Mouse (Mus musculus): ENCODE measurements around the gene Srgap2. TPM values are rescaled to one million over a fixed set of nuclear protein-coding genes. Genes with fewer than 3 reads are reported as not detected.

The Srgap2 gene
- polyA plus RNA-seq, 1 experiment from 2014 or later = 14.6 TPM

GRCm38 (mm10) chr1:131351436-131351835 lies 175.7 kb downstream of the Srgap2 start:
- 72% methylated on average over 2 of the region's 2 CpGs for WGBS
- Histone ChIP-seq H3K27me3 (ENCODE audit: control insufficient read depth, insufficient read depth, low read length) (no peaks in the 10 kb centered on the region), H3K4me2 (ENCODE audit: low read depth, low read length) (no peak overlapping the region), H3K4me1 (ENCODE audit: control insufficient read depth, insufficient read depth, low read length) (no peaks in the 10 kb centered on the region), H3K4me3 (ENCODE audit: low read depth, low read length) (no peak overlapping the region), H3K27ac (replicated peaks; ENCODE audit: low read depth, low read length) (no peak overlapping the region), H3K36me3 (replicated peaks; ENCODE audit: control insufficient read depth, insufficient read depth, low read depth, low read length) (no peaks in the 10 kb centered on the region; the same call in 1 of the 2 replicates), H3K9me3 (replicated peaks; ENCODE audit: control insufficient read depth, low read length) (no peaks in the 10 kb centered on the region), H3K9ac (replicated peaks; ENCODE audit: low read length) (no peak overlapping the region)
- no peak for DNase-seq (ENCODE audit: low spot score)
- no peak for ATAC-seq (replicated peaks; ENCODE audit: insufficient number of reproducible peaks, low FRiP score, low TSS enrichment, low read depth)

- no peak overlapping the region for H3K9ac ChIP-seq (replicated peaks; ENCODE audit: low read length)
- DNase-seq (ENCODE audit: low spot score) = no peak
- 86% methylated on average over 1 of the region's 1 CpGs for WGBS
- H3K36me3 ChIP-seq (replicated peaks; ENCODE audit: control insufficient read depth, insufficient read depth, low read depth, low read length) = no peaks in the 10 kb centered on the region; the same call in 1 of the 2 replicates
- no peaks in the 10 kb centered on the region for H3K27me3 ChIP-seq (ENCODE audit: control insufficient read depth, insufficient read depth, low read length)
- no peaks in the 10 kb centered on the region for H3K9me3 ChIP-seq (replicated peaks; ENCODE audit: control insufficient read depth, low read length)
- H3K4me1 ChIP-seq (ENCODE audit: control insufficient read depth, insufficient read depth, low read length) = no peaks in the 10 kb centered on the region
- H3K4me3 ChIP-seq (ENCODE audit: low read depth, low read length) = no peak overlapping the region
- ATAC-seq (replicated peaks; ENCODE audit: insufficient number of reproducible peaks, low FRiP score, low TSS enrichment, low read depth) = no peak
- no peak overlapping the region for H3K27ac ChIP-seq (replicated peaks; ENCODE audit: low read depth, low read length)
- no peak overlapping the region for H3K4me2 ChIP-seq (ENCODE audit: low read depth, low read length)
Observed at GRCm38 (mm10) chr1:131349993-131350510, 177.1 kb downstream of the Srgap2 start.

- 63% methylated on average over 2 of the region's 2 CpGs for WGBS
- no peaks in the 10 kb centered on the region for H3K9me3 ChIP-seq (replicated peaks; ENCODE audit: control insufficient read depth, low read length)
- ATAC-seq (replicated peaks; ENCODE audit: insufficient number of reproducible peaks, low FRiP score, low TSS enrichment, low read depth) = no peak
Observed at GRCm38 (mm10) chr1:131347708-131348107, 179.4 kb downstream of the Srgap2 start.

GRCm38 (mm10) chr1:131346916-131347555 lies 180.1 kb downstream of the Srgap2 start:
- Histone ChIP-seq H3K4me3 (ENCODE audit: low read depth, low read length) (no peak overlapping the region), H3K9me3 (replicated peaks; ENCODE audit: control insufficient read depth, low read length) (no peaks in the 10 kb centered on the region), H3K27ac (replicated peaks; ENCODE audit: low read depth, low read length) (0 out of 2 replicates have a peak overlapping the region, but pooled peaks have one; percentile 8), H3K36me3 (replicated peaks; ENCODE audit: control insufficient read depth, insufficient read depth, low read depth, low read length) (no peaks in the 10 kb centered on the region; the same call in none of the 2 replicates), H3K4me2 (ENCODE audit: low read depth, low read length) (no peak overlapping the region), H3K9ac (replicated peaks; ENCODE audit: low read length) (no peak overlapping the region), H3K4me1 (ENCODE audit: control insufficient read depth, insufficient read depth, low read length) (no peaks in the 10 kb centered on the region), H3K27me3 (ENCODE audit: control insufficient read depth, insufficient read depth, low read length) (no peaks in the 10 kb centered on the region)
- DNase-seq (ENCODE audit: low spot score) (peak; percentile 13), ATAC-seq (replicated peaks; ENCODE audit: insufficient number of reproducible peaks, low FRiP score, low TSS enrichment, low read depth) (no peak)
- 69% methylated on average over 1 of the region's 1 CpGs for WGBS

More at GRCm38 (mm10) chr1:131347708-131348107, 179.4 kb downstream of the Srgap2 start:
- no peak overlapping the region for H3K27ac ChIP-seq (replicated peaks; ENCODE audit: low read depth, low read length)
- no peak for DNase-seq (ENCODE audit: low spot score)
- H3K4me3 ChIP-seq (ENCODE audit: low read depth, low read length) = no peak overlapping the region
- H3K4me1 ChIP-seq (ENCODE audit: control insufficient read depth, insufficient read depth, low read length) = no peaks in the 10 kb centered on the region
- H3K9ac ChIP-seq (replicated peaks; ENCODE audit: low read length) = no peak overlapping the region
- H3K36me3 ChIP-seq (replicated peaks; ENCODE audit: control insufficient read depth, insufficient read depth, low read depth, low read length) = no peaks in the 10 kb centered on the region; the same call in none of the 2 replicates
- H3K27me3 ChIP-seq (ENCODE audit: control insufficient read depth, insufficient read depth, low read length) = no peaks in the 10 kb centered on the region
- no peak overlapping the region for H3K4me2 ChIP-seq (ENCODE audit: low read depth, low read length)

GRCm38 (mm10) chr1:131345422-131346419 lies 181.4 kb downstream of the Srgap2 start:
- 88% methylated on average over 5 of the region's 5 CpGs for WGBS
- no peak overlapping the region for H3K27ac ChIP-seq (replicated peaks; ENCODE audit: low read depth, low read length)
- H3K36me3 ChIP-seq (replicated peaks; ENCODE audit: control insufficient read depth, insufficient read depth, low read depth, low read length) = no peaks in the 10 kb centered on the region; the same call in none of the 2 replicates
- no peaks in the 10 kb centered on the region for H3K9me3 ChIP-seq (replicated peaks; ENCODE audit: control insufficient read depth, low read length)
- H3K27me3 ChIP-seq (ENCODE audit: control insufficient read depth, insufficient read depth, low read length) = no peaks in the 10 kb centered on the region
- H3K9ac ChIP-seq (replicated peaks; ENCODE audit: low read length) = no peak overlapping the region
- no peak overlapping the region for H3K4me2 ChIP-seq (ENCODE audit: low read depth, low read length)
- no peaks in the 10 kb centered on the region for H3K4me1 ChIP-seq (ENCODE audit: control insufficient read depth, insufficient read depth, low read length)
- no peak for ATAC-seq (replicated peaks; ENCODE audit: insufficient number of reproducible peaks, low FRiP score, low TSS enrichment, low read depth)
- no peak overlapping the region for H3K4me3 ChIP-seq (ENCODE audit: low read depth, low read length)
- no peak for DNase-seq (ENCODE audit: low spot score)

GRCm38 (mm10) chr1:131344691-131345090 lies 182.5 kb downstream of the Srgap2 start:
- no peaks in the 10 kb centered on the region; the same call in none of the 2 replicates for H3K36me3 ChIP-seq (replicated peaks; ENCODE audit: control insufficient read depth, insufficient read depth, low read depth, low read length)
- H3K9me3 ChIP-seq (replicated peaks; ENCODE audit: control insufficient read depth, low read length) = no peaks in the 10 kb centered on the region
- no peak overlapping the region for H3K4me2 ChIP-seq (ENCODE audit: low read depth, low read length)
- 83% methylated on average over 2 of the region's 2 CpGs for WGBS
- ATAC-seq (replicated peaks; ENCODE audit: insufficient number of reproducible peaks, low FRiP score, low TSS enrichment, low read depth) (no peak), DNase-seq (ENCODE audit: low spot score) (no peak)
- H3K27ac ChIP-seq (replicated peaks; ENCODE audit: low read depth, low read length) = no peak overlapping the region
- H3K9ac ChIP-seq (replicated peaks; ENCODE audit: low read length) = no peak overlapping the region
- H3K4me1 ChIP-seq (ENCODE audit: control insufficient read depth, insufficient read depth, low read length) = no peaks in the 10 kb centered on the region
- no peaks in the 10 kb centered on the region for H3K27me3 ChIP-seq (ENCODE audit: control insufficient read depth, insufficient read depth, low read length)
- H3K4me3 ChIP-seq (ENCODE audit: low read depth, low read length) = no peak overlapping the region

GRCm38 (mm10) chr1:131336017-131336416 lies 191.1 kb downstream of the Srgap2 start:
- no peak for DNase-seq (ENCODE audit: low spot score)
- Histone ChIP-seq H3K27me3 (ENCODE audit: control insufficient read depth, insufficient read depth, low read length) (no peaks in the 10 kb centered on the region), H3K4me1 (ENCODE audit: control insufficient read depth, insufficient read depth, low read length) (no peaks in the 10 kb centered on the region), H3K36me3 (replicated peaks; ENCODE audit: control insufficient read depth, insufficient read depth, low read depth, low read length) (no peaks in the 10 kb centered on the region; the same call in 1 of the 2 replicates), H3K4me2 (ENCODE audit: low read depth, low read length) (no peak overlapping the region), H3K9me3 (replicated peaks; ENCODE audit: control insufficient read depth, low read length) (no peaks in the 10 kb centered on the region), H3K4me3 (ENCODE audit: low read depth, low read length) (no peak overlapping the region), H3K27ac (replicated peaks; ENCODE audit: low read depth, low read length) (no peak overlapping the region), H3K9ac (replicated peaks; ENCODE audit: low read length) (no peak overlapping the region)
- ATAC-seq (replicated peaks; ENCODE audit: insufficient number of reproducible peaks, low FRiP score, low TSS enrichment, low read depth) = no peak
- WGBS = 73% methylated on average over 5 of the region's 5 CpGs

All from embryonic facial prominence, embryonic 11.5 days (tissue).